Mouse (Mus musculus): ENCODE measurements around the gene Atg4d.

DNA sequence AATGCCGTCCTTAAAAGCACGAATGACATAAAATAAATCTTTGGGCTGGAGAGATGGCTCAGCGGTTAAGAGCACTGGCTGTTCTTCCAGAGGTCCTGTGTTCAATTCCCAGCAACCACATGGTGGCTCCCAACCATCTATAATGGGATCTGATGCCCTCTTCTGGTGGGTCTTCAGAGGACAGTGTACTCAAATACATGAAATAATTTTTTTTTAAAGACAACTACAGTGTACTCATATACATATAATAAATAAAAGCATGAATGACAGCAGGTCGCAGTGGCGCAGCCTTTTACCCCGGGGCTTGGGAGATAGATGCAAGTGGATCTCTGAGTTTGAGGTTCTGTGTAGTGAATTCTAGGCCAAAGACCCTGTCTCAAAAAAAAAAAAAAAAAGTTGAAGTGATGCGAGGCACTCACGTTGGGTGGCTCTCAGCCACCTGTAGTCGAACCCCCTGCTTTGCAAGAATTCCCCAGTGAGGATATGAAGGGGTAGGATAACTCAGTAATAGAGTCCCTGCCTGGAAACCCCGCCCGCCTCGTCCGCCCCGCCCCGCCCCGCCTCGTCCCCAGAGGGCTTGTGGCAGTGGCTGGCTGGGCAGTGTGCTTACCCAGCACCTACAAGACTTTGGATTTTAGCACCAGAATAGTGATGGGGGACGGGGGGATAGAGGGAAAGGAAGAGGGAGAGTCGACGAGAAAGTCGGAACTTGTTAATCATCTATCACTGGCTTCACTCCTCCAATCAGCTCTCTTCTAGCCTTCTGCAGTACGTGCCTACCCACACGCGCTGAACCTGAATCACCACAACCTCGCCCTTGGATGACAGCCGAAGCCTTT is 40.3 kb upstream of the Atg4d start:
- TF ChIP-seq CTCF (IDR thresholded peaks at IDR 0.05; ENCODE audit: low read depth) (peak; percentile 37; the same call in 1 of the 2 replicates), EP300 (optimal IDR thresholded peaks at IDR 0.05) (no peak)
